ENCODE assay signal across 21 mouse cellular contexts in genomic region chr1:121380033-121380432, GRCm38 (mm10).
"Had no signal": no experiment of that assay in that cellular context is flagged by ENCODE, and none has a peak within 500 bp of the region (broad histone marks: within the 10 kb centered on the region; RNA-seq: fewer than 3 reads in every experiment).

No protein-coding gene starts in this region.

- H3K4me3 ChIP-seq: heart, adult 2 months; heart, embryonic 13.5 days; heart, embryonic 15.5 days; hindbrain, embryonic 10.5 days; hindbrain, embryonic 12.5 days; intestine, embryonic 15.5 days; limb, embryonic 10.5 days; limb, embryonic 12.5 days; liver, embryonic 13.5 days; liver, embryonic 15.5 days had no signal

- H3K4me1 ChIP-seq: heart, embryonic 13.5 days; heart, embryonic 15.5 days; hindbrain, embryonic 10.5 days; hindbrain, embryonic 12.5 days; intestine, embryonic 15.5 days; limb, embryonic 10.5 days; limb, embryonic 12.5 days; liver, embryonic 13.5 days; liver, embryonic 15.5 days had no signal

- DNase-seq: gastrocnemius, postnatal 14 days; heart, adult 2 months; heart, postnatal 4 days; kidney, adult 18-20 months; kidney, adult 8-10 months; kidney, postnatal 10 days; kidney, postnatal 25 days; kidney, postnatal 4 days; layer of hippocampus, adult 9-11 months; layer of hippocampus, postnatal 36 days; liver; liver, embryonic 13.5 days had no signal

- H3K27ac ChIP-seq: heart, adult 2 months; heart, embryonic 13.5 days; heart, embryonic 15.5 days; hindbrain, embryonic 10.5 days; hindbrain, embryonic 12.5 days; hindbrain, embryonic 14.5 days; intestine, embryonic 15.5 days; limb, embryonic 10.5 days; limb, embryonic 12.5 days; liver, embryonic 13.5 days; liver, embryonic 15.5 days had no signal
